ENCODE assay signal across 26 mouse cellular contexts in genomic region chr7:19792701-19793630, GRCm38 (mm10). TPM values are rescaled to one million over a fixed set of nuclear protein-coding genes. Genes with fewer than 3 reads are reported as not detected.
DNase-seq lines count a peak whose midpoint lies in the region; ATAC-seq and TF ChIP-seq lines count a peak whose summit lies in the region.
"Had no signal": no experiment of that assay in that cellular context is flagged by ENCODE, and none has a peak within 500 bp of the region (broad histone marks: within the 10 kb centered on the region; RNA-seq: fewer than 3 reads in every experiment).

No protein-coding gene starts in this region.

- TF ChIP-seq CTCF in small intestine, adult 2 months (IDR thresholded peaks at IDR 0.05; ENCODE audit: extremely low read depth, insufficient read length, insufficient replicate concordance, low read depth, low read length) = no peak

- H3K36me3 ChIP-seq in liver, embryonic 16.5 days (ENCODE audit: control insufficient read depth, insufficient read depth) = no peaks in the 10 kb centered on the region
- no peaks in the 10 kb centered on the region for H3K36me3 ChIP-seq in liver, embryonic 12.5 days
- peaks cover 25% of the 10 kb centered on the region for H3K36me3 ChIP-seq in small intestine, adult 2 months (ENCODE audit: control insufficient read depth, insufficient read depth, low read length)
- no peaks in the 10 kb centered on the region for H3K36me3 ChIP-seq in hindbrain, embryonic 13.5 days
- H3K36me3 ChIP-seq: embryonic facial prominence, embryonic 13.5 days; G1E; heart, embryonic 15.5 days; liver, embryonic 13.5 days; midbrain, embryonic 13.5 days; neural tube, embryonic 12.5 days had no signal

- WGBS in liver, embryonic 16.5 days (ENCODE audit: insufficient replicate concordance) = 61% methylated on average over 19 of the region's 19 CpGs
- 66% methylated on average over 19 of the region's 19 CpGs for WGBS in liver, embryonic 12.5 days (ENCODE audit: insufficient replicate concordance)
- 33% methylated on average over 19 of the region's 19 CpGs for WGBS in small intestine, adult 2 months
- WGBS in hindbrain, embryonic 13.5 days = 89% methylated on average over 19 of the region's 19 CpGs

- no peak overlapping the region; the same call in 1 of the 2 replicates for H3K27ac ChIP-seq in liver, embryonic 16.5 days (ENCODE audit: low read length)
- H3K27ac ChIP-seq in liver, embryonic 12.5 days = no peak overlapping the region
- H3K27ac ChIP-seq in small intestine, adult 2 months (ENCODE audit: insufficient read depth, low read depth, low read length) = peak overlapping the region; percentile 87
- H3K27ac ChIP-seq in hindbrain, embryonic 13.5 days = no peak overlapping the region
- H3K27ac ChIP-seq: embryonic facial prominence, embryonic 13.5 days; heart, embryonic 15.5 days; hindbrain, postnatal 0 days; liver, embryonic 13.5 days; midbrain, embryonic 13.5 days; neural tube, embryonic 12.5 days had no signal

- no peaks in the 10 kb centered on the region for H3K9me3 ChIP-seq in liver, embryonic 16.5 days (replicated peaks; ENCODE audit: control insufficient read depth, low read length)
- no peaks in the 10 kb centered on the region for H3K9me3 ChIP-seq in liver, embryonic 12.5 days (replicated peaks)
- no peaks in the 10 kb centered on the region for H3K9me3 ChIP-seq in hindbrain, embryonic 13.5 days
- H3K9me3 ChIP-seq: embryonic facial prominence, embryonic 13.5 days; G1E; heart, embryonic 15.5 days; liver, embryonic 13.5 days; midbrain, embryonic 13.5 days; neural tube, embryonic 12.5 days had no signal

- H3K9ac ChIP-seq in liver, embryonic 16.5 days (ENCODE audit: low read depth, low read length) = no peak overlapping the region
- H3K9ac ChIP-seq in liver, embryonic 12.5 days = no peak overlapping the region
- H3K9ac ChIP-seq in hindbrain, embryonic 13.5 days = no peak overlapping the region
- H3K9ac ChIP-seq: embryonic facial prominence, embryonic 13.5 days; heart, embryonic 15.5 days; liver, embryonic 13.5 days; midbrain, embryonic 13.5 days; neural tube, embryonic 12.5 days had no signal

- H3K27me3 ChIP-seq in liver, embryonic 16.5 days (ENCODE audit: control insufficient read depth, insufficient read depth, low read depth, low read length) = peaks cover 13% of the 10 kb centered on the region
- peaks cover 51% of the 10 kb centered on the region for H3K27me3 ChIP-seq in liver, embryonic 12.5 days (replicated peaks)
- no peaks in the 10 kb centered on the region for H3K27me3 ChIP-seq in small intestine, adult 2 months (ENCODE audit: control insufficient read depth, insufficient read depth, low read length)
- H3K27me3 ChIP-seq in hindbrain, embryonic 13.5 days = peaks cover 57% of the 10 kb centered on the region

- H3K4me3 ChIP-seq in liver, embryonic 16.5 days (ENCODE audit: low read depth, low read length) = no peak overlapping the region
- no peak overlapping the region for H3K4me3 ChIP-seq in liver, embryonic 12.5 days
- no peak overlapping the region for H3K4me3 ChIP-seq in small intestine, adult 2 months (ENCODE audit: low read depth, low read length)
- no peak overlapping the region for H3K4me3 ChIP-seq in hindbrain, embryonic 13.5 days
- H3K4me3 ChIP-seq: embryonic facial prominence, embryonic 13.5 days; heart, embryonic 15.5 days; liver, embryonic 13.5 days; midbrain, embryonic 13.5 days; neural tube, embryonic 12.5 days had no signal

- no peak overlapping the region for H3K4me2 ChIP-seq in liver, embryonic 16.5 days (ENCODE audit: low read depth, low read length)
- no peak overlapping the region for H3K4me2 ChIP-seq in liver, embryonic 12.5 days
- H3K4me2 ChIP-seq in hindbrain, embryonic 13.5 days = no peak overlapping the region
- H3K4me2 ChIP-seq: embryonic facial prominence, embryonic 13.5 days; heart, embryonic 15.5 days; liver, embryonic 13.5 days; midbrain, embryonic 13.5 days; neural tube, embryonic 12.5 days had no signal

- peaks cover 4% of the 10 kb centered on the region for H3K4me1 ChIP-seq in liver, embryonic 16.5 days (ENCODE audit: control insufficient read depth, low read depth, low read length)
- peaks cover 25% of the 10 kb centered on the region for H3K4me1 ChIP-seq in liver, embryonic 12.5 days
- H3K4me1 ChIP-seq in small intestine, adult 2 months (ENCODE audit: control insufficient read depth, insufficient read depth, insufficient read length, low read length) = peaks cover 13% of the 10 kb centered on the region
- H3K4me1 ChIP-seq in hindbrain, embryonic 13.5 days (replicated peaks) = peaks cover 8% of the 10 kb centered on the region

- no peak for TF ChIP-seq POLR2A in small intestine, adult 2 months (IDR thresholded peaks at IDR 0.05; ENCODE audit: low read depth, low read length)

- DNase-seq in kidney, adult 11 months = peak; percentile 75
- DNase-seq in kidney, postnatal 4 days = no peak
- DNase-seq in right cerebral cortex, postnatal 25 days = no peak
- DNase-seq in heart, adult 11 months = no peak
- DNase-seq: adrenal gland, postnatal 10 days; cerebellum, adult 11 months; cerebellum, postnatal 10 days; gastrocnemius, postnatal 14 days; left cerebral cortex, postnatal 4 days; liver, embryonic 13.5 days; right cerebral cortex, adult 18-20 months; spleen, adult 18-20 months had no signal

- ATAC-seq in liver, embryonic 16.5 days (ENCODE audit: low read depth) = peak; percentile 53
- no peak for ATAC-seq in liver, embryonic 12.5 days
- ATAC-seq in hindbrain, embryonic 13.5 days (ENCODE audit: low FRiP score) = no peak
- ATAC-seq: activated CD4-positive, CD25-positive, alpha-beta regulatory T cell, adult 4 months; CD4-positive, CD25-positive, alpha-beta regulatory T cell, adult 4 months; forebrain, embryonic 14.5 days; hindbrain, postnatal 0 days; midbrain, embryonic 13.5 days had no signal

RNA-seq across cellular contexts. Expression of gene Cblc, which starts 3.6 kb away (rescaled TPM):
- 4.7 and 5.4 TPM in 2 replicates for polyA plus RNA-seq in liver, embryonic 16.5 days (2015; fragmentation: Nextera tagmentation; extraction: Ambion mirVana)
- 0.95 and 1.0 TPM in 2 replicates for polyA plus RNA-seq in liver, embryonic 12.5 days (2016; fragmentation: Nextera tagmentation; extraction: Ambion mirVana)
- 56.7 and 145 TPM in 2 replicates for polyA plus RNA-seq in small intestine, adult 2 months (2012; rRNA removed)
- not detected in 2 replicates for polyA plus RNA-seq in hindbrain, embryonic 13.5 days (2015; fragmentation: Nextera tagmentation; extraction: Ambion mirVana)
- polyA plus RNA-seq: activated CD4-positive, CD25-positive, alpha-beta regulatory T cell, adult 4 months; CD4-positive, CD25-positive, alpha-beta regulatory T cell, adult 4 months; forebrain, embryonic 14.5 days; G1E had no signal

RNA-seq across cellular contexts. Expression of gene Bcam, which starts 22.1 kb away (rescaled TPM):
- polyA plus RNA-seq in liver, embryonic 16.5 days (2015; fragmentation: Nextera tagmentation; extraction: Ambion mirVana) = 7.4 and 9.7 TPM in 2 replicates
- polyA plus RNA-seq in liver, embryonic 12.5 days (2016; fragmentation: Nextera tagmentation; extraction: Ambion mirVana) = 11.1 and 11.3 TPM in 2 replicates
- 18.6 and 20.3 TPM in 2 replicates for polyA plus RNA-seq in small intestine, adult 2 months (2012; rRNA removed)
- 8.1 and 10.7 TPM in 2 replicates for polyA plus RNA-seq in hindbrain, embryonic 13.5 days (2015; fragmentation: Nextera tagmentation; extraction: Ambion mirVana)
- polyA plus RNA-seq: G1E had no signal

RNA-seq across cellular contexts. Expression of gene Bcl3, which starts 29.6 kb away (rescaled TPM):
- polyA plus RNA-seq in liver, embryonic 16.5 days (2015; fragmentation: Nextera tagmentation; extraction: Ambion mirVana) = 4.1 and 4.4 TPM in 2 replicates
- polyA plus RNA-seq in liver, embryonic 12.5 days (2016; fragmentation: Nextera tagmentation; extraction: Ambion mirVana) = 3.7 and 5.4 TPM in 2 replicates
- polyA plus RNA-seq in small intestine, adult 2 months (2012; rRNA removed) = 169 and 226 TPM in 2 replicates
- polyA plus RNA-seq in hindbrain, embryonic 13.5 days (2015; fragmentation: Nextera tagmentation; extraction: Ambion mirVana) = 0.60 and 1.5 TPM in 2 replicates

RNA-seq across cellular contexts. Expression of gene Nectin2, which starts 42.7 kb away (rescaled TPM):
- 12.9 and 15.8 TPM in 2 replicates for polyA plus RNA-seq in liver, embryonic 16.5 days (2015; fragmentation: Nextera tagmentation; extraction: Ambion mirVana)
- polyA plus RNA-seq in liver, embryonic 12.5 days (2016; fragmentation: Nextera tagmentation; extraction: Ambion mirVana) = 31.9 and 34.4 TPM in 2 replicates
- 128 and 208 TPM in 2 replicates for polyA plus RNA-seq in small intestine, adult 2 months (2012; rRNA removed)
- polyA plus RNA-seq in hindbrain, embryonic 13.5 days (2015; fragmentation: Nextera tagmentation; extraction: Ambion mirVana) = 49.1 and 49.8 TPM in 2 replicates

RNA-seq across cellular contexts. Expression of gene Gm19345, which starts 58.8 kb away (rescaled TPM):
- polyA plus RNA-seq in liver, embryonic 16.5 days (2015; fragmentation: Nextera tagmentation; extraction: Ambion mirVana) = 0.08 TPM in 1 of 2 replicates, not detected in the other
- polyA plus RNA-seq in liver, embryonic 12.5 days (2016; fragmentation: Nextera tagmentation; extraction: Ambion mirVana) = not detected in 2 replicates
- 0.13 TPM in 1 of 2 replicates, not detected in the other for polyA plus RNA-seq in small intestine, adult 2 months (2012; rRNA removed)
- polyA plus RNA-seq in hindbrain, embryonic 13.5 days (2015; fragmentation: Nextera tagmentation; extraction: Ambion mirVana) = 7.6 and 9.3 TPM in 2 replicates
- polyA plus RNA-seq: activated CD4-positive, CD25-positive, alpha-beta regulatory T cell, adult 4 months; CD4-positive, CD25-positive, alpha-beta regulatory T cell, adult 4 months; G1E; heart, embryonic 15.5 days; liver, embryonic 13.5 days; stomach, embryonic 14.5 days had no signal

Comparison
In these comparisons a context has a peak if more than half of its experiments do, and no peak if none do; other contexts are left out.
1. RNA of gene Bcl3, which starts 29.6 kb away (polyA plus RNA-seq): 169 to 226 TPM in small intestine, adult 2 months; 4.1 to 4.4 TPM in liver, embryonic 16.5 days, 3.7 to 5.4 TPM in liver, embryonic 12.5 days and 0.60 to 1.5 TPM in hindbrain, embryonic 13.5 days; every median in the first group is over 10 times any median in the second.